Mouse (Mus musculus) cerebellum, adult 11-12 months (tissue): ENCODE measurements at regions not wholly inside any gene's neighbourhood (a gene's known extent, or its start where the extent isn't known, plus 50 kb on each side); places are given as distances from the start of the nearest gene placed in this dataset.
"Not testable (repeated sequence)": the region's sequence is repeated elsewhere in the genome, so short reads cannot be mapped to it uniquely, and the experiment has no call there.

Experiments
- DNase-seq: peaks from one replicate; pipeline ENCODE4 v3.0.0; 2022

- DNase-seq = no peak
These were observed 575.7 kb upstream of the Gulo start for GRCm38 (mm10) chr14:66584699-66585098.

- DNase-seq = no peak
These were observed 571.0 kb upstream of the Gulo start for GRCm38 (mm10) chr14:66579904-66580492.

- no peak for DNase-seq
These were observed 557.6 kb upstream of the Gulo start for GRCm38 (mm10) chr14:66566600-66566999.

GRCm38 (mm10) chr14:66562744-66563143 lies 553.7 kb upstream of the Gulo start:
- no peak for DNase-seq

- no peak for DNase-seq
These were observed 552.7 kb upstream of the Gulo start for GRCm38 (mm10) chr14:66561715-66562114.

- no peak for DNase-seq
These were observed 552.1 kb upstream of the Gulo start for GRCm38 (mm10) chr14:66561042-66561590.

GRCm38 (mm10) chr14:66558393-66558792 lies 549.4 kb upstream of the Gulo start:
- no peak for DNase-seq

- no peak for DNase-seq
These were observed 548.6 kb upstream of the Gulo start for GRCm38 (mm10) chr14:66557631-66558030.

GRCm38 (mm10) chr14:66538498-66538897 lies 529.5 kb upstream of the Gulo start:
- DNase-seq = peak; percentile 4

- no peak for DNase-seq
These were observed 525.7 kb upstream of the Gulo start for GRCm38 (mm10) chr14:66534671-66535070.

- DNase-seq = no peak
These were observed 519.1 kb upstream of the Gulo start for GRCm38 (mm10) chr14:66528135-66528534.

- DNase-seq = no peak
These were observed 518.1 kb upstream of the Gulo start for GRCm38 (mm10) chr14:66527061-66527460.

GRCm38 (mm10) chr14:66522856-66523400 lies 513.9 kb upstream of the Gulo start:
- peak; percentile 19 for DNase-seq

GRCm38 (mm10) chr14:66521836-66522629 lies 513.0 kb upstream of the Gulo start:
- DNase-seq = no peak

GRCm38 (mm10) chr14:66516770-66517169 lies 507.8 kb upstream of the Gulo start:
- no peak for DNase-seq

GRCm38 (mm10) chr14:66510750-66511149 lies 501.7 kb upstream of the Gulo start:
- no peak for DNase-seq

GRCm38 (mm10) chr14:66510218-66510617 lies 501.2 kb upstream of the Gulo start:
- no peak for DNase-seq

- no peak for DNase-seq
These were observed 500.7 kb upstream of the Gulo start for GRCm38 (mm10) chr14:66509706-66510105.

GRCm38 (mm10) chr14:66501995-66502394 lies 493.0 kb upstream of the Gulo start:
- DNase-seq = no peak

- DNase-seq = peak; percentile 16
These were observed 490.9 kb upstream of the Gulo start for GRCm38 (mm10) chr14:66499896-66500295.

- DNase-seq = no peak
These were observed 486.1 kb upstream of the Gulo start for GRCm38 (mm10) chr14:66495146-66495545.

- peak; percentile 24 for DNase-seq
These were observed 485.5 kb upstream of the Gulo start for GRCm38 (mm10) chr14:66494518-66494923.

- DNase-seq = no peak
These were observed 484.7 kb upstream of the Gulo start for GRCm38 (mm10) chr14:66493691-66494121.

- not testable (repeated sequence) for DNase-seq
These were observed 475.7 kb upstream of the Gulo start for GRCm38 (mm10) chr14:66484751-66485150.
